Mouse (Mus musculus): ENCODE data around the gene Ror1. TPM values are rescaled to one million over a fixed set of nuclear protein-coding genes. Genes with fewer than 3 reads are reported as not detected.

The Ror1 gene
- polyA plus RNA-seq, 1 experiment, result 0.36 TPM

GRCm38 (mm10) chr4:100097364-100097979, 1.9 kb downstream of the Ror1 start:
- Histone ChIP-seq H3K27ac (replicated peaks; ENCODE audit: low read depth, low read length) (no peak overlapping the region), H3K4me3 (ENCODE audit: insufficient read depth, low read depth, low read length) (0 out of 2 replicates have a peak overlapping the region, but pooled peaks have one; percentile 14), H3K4me1 (ENCODE audit: control insufficient read depth, insufficient read depth, insufficient read length, low read length) (no peaks in the 10 kb centered on the region)

- Histone ChIP-seq H3K4me3 (ENCODE audit: insufficient read depth, low read depth, low read length) (no peak overlapping the region), H3K4me1 (ENCODE audit: control insufficient read depth, insufficient read depth, insufficient read length, low read length) (no peaks in the 10 kb centered on the region), H3K27ac (replicated peaks; ENCODE audit: low read depth, low read length) (no peak overlapping the region)
These were observed 5.7 kb downstream of the Ror1 start for GRCm38 (mm10) chr4:100101066-100101820.

- Histone ChIP-seq H3K27ac (replicated peaks; ENCODE audit: low read depth, low read length) (no peak overlapping the region), H3K4me3 (ENCODE audit: insufficient read depth, low read depth, low read length) (no peak overlapping the region), H3K4me1 (ENCODE audit: control insufficient read depth, insufficient read depth, insufficient read length, low read length) (no peaks in the 10 kb centered on the region)
These were observed 6.3 kb downstream of the Ror1 start for GRCm38 (mm10) chr4:100101844-100102243.

GRCm38 (mm10) chr4:100104241-100104640, 8.7 kb downstream of the Ror1 start:
- no peaks in the 10 kb centered on the region for H3K4me1 ChIP-seq (ENCODE audit: control insufficient read depth, insufficient read depth, insufficient read length, low read length)
- H3K27ac ChIP-seq (replicated peaks; ENCODE audit: low read depth, low read length), result no peak overlapping the region
- no peak overlapping the region for H3K4me3 ChIP-seq (ENCODE audit: insufficient read depth, low read depth, low read length)

- Histone ChIP-seq H3K27ac (replicated peaks; ENCODE audit: low read depth, low read length) (no peak overlapping the region), H3K4me3 (ENCODE audit: insufficient read depth, low read depth, low read length) (no peak overlapping the region), H3K4me1 (ENCODE audit: control insufficient read depth, insufficient read depth, insufficient read length, low read length) (no peaks in the 10 kb centered on the region)
These were observed 12.0 kb downstream of the Ror1 start for GRCm38 (mm10) chr4:100107593-100107992.

- Histone ChIP-seq H3K27ac (replicated peaks; ENCODE audit: low read depth, low read length) (no peak overlapping the region), H3K4me1 (ENCODE audit: control insufficient read depth, insufficient read depth, insufficient read length, low read length) (no peaks in the 10 kb centered on the region), H3K4me3 (ENCODE audit: insufficient read depth, low read depth, low read length) (no peak overlapping the region)
These were observed 13.0 kb downstream of the Ror1 start for GRCm38 (mm10) chr4:100108551-100108950.

- Histone ChIP-seq H3K27ac (replicated peaks; ENCODE audit: low read depth, low read length) (no peak overlapping the region), H3K4me1 (ENCODE audit: control insufficient read depth, insufficient read depth, insufficient read length, low read length) (no peaks in the 10 kb centered on the region), H3K4me3 (ENCODE audit: insufficient read depth, low read depth, low read length) (no peak overlapping the region)
These were observed 18.6 kb downstream of the Ror1 start for GRCm38 (mm10) chr4:100114148-100114547.

GRCm38 (mm10) chr4:100116366-100116765, 20.8 kb downstream of the Ror1 start:
- H3K27ac ChIP-seq (replicated peaks; ENCODE audit: low read depth, low read length), result no peak overlapping the region
- H3K4me3 ChIP-seq (ENCODE audit: insufficient read depth, low read depth, low read length), result no peak overlapping the region
- H3K4me1 ChIP-seq (ENCODE audit: control insufficient read depth, insufficient read depth, insufficient read length, low read length), result no peaks in the 10 kb centered on the region

- H3K4me3 ChIP-seq (ENCODE audit: insufficient read depth, low read depth, low read length), result no peak overlapping the region
- H3K27ac ChIP-seq (replicated peaks; ENCODE audit: low read depth, low read length), result no peak overlapping the region
- H3K4me1 ChIP-seq (ENCODE audit: control insufficient read depth, insufficient read depth, insufficient read length, low read length), result no peaks in the 10 kb centered on the region
These were observed 23.1 kb downstream of the Ror1 start for GRCm38 (mm10) chr4:100118676-100119075.

- Histone ChIP-seq H3K4me1 (ENCODE audit: control insufficient read depth, insufficient read depth, insufficient read length, low read length) (no peaks in the 10 kb centered on the region), H3K27ac (replicated peaks; ENCODE audit: low read depth, low read length) (no peak overlapping the region), H3K4me3 (ENCODE audit: insufficient read depth, low read depth, low read length) (no peak overlapping the region)
These were observed 23.8 kb downstream of the Ror1 start for GRCm38 (mm10) chr4:100119431-100119830.

- Histone ChIP-seq H3K4me1 (ENCODE audit: control insufficient read depth, insufficient read depth, insufficient read length, low read length) (no peaks in the 10 kb centered on the region), H3K27ac (replicated peaks; ENCODE audit: low read depth, low read length) (no peak overlapping the region)
These were observed 25.0 kb downstream of the Ror1 start for GRCm38 (mm10) chr4:100120547-100120946.

GRCm38 (mm10) chr4:100122436-100122835, 26.8 kb downstream of the Ror1 start:
- Histone ChIP-seq H3K4me1 (ENCODE audit: control insufficient read depth, insufficient read depth, insufficient read length, low read length) (no peaks in the 10 kb centered on the region), H3K4me3 (ENCODE audit: insufficient read depth, low read depth, low read length) (no peak overlapping the region), H3K27ac (replicated peaks; ENCODE audit: low read depth, low read length) (no peak overlapping the region)

More at GRCm38 (mm10) chr4:100120547-100120946, 25.0 kb downstream of the Ror1 start:
- H3K4me3 ChIP-seq (ENCODE audit: insufficient read depth, low read depth, low read length), result no peak overlapping the region

GRCm38 (mm10) chr4:100123519-100123918, 27.9 kb downstream of the Ror1 start:
- Histone ChIP-seq H3K4me1 (ENCODE audit: control insufficient read depth, insufficient read depth, insufficient read length, low read length) (no peaks in the 10 kb centered on the region), H3K4me3 (ENCODE audit: insufficient read depth, low read depth, low read length) (no peak overlapping the region), H3K27ac (replicated peaks; ENCODE audit: low read depth, low read length) (no peak overlapping the region)

GRCm38 (mm10) chr4:100124056-100124455, 28.5 kb downstream of the Ror1 start:
- Histone ChIP-seq H3K27ac (replicated peaks; ENCODE audit: low read depth, low read length) (no peak overlapping the region), H3K4me3 (ENCODE audit: insufficient read depth, low read depth, low read length) (no peak overlapping the region), H3K4me1 (ENCODE audit: control insufficient read depth, insufficient read depth, insufficient read length, low read length) (no peaks in the 10 kb centered on the region)

- H3K4me3 ChIP-seq (ENCODE audit: insufficient read depth, low read depth, low read length), result no peak overlapping the region
- H3K27ac ChIP-seq (replicated peaks; ENCODE audit: low read depth, low read length), result no peak overlapping the region
- no peaks in the 10 kb centered on the region for H3K4me1 ChIP-seq (ENCODE audit: control insufficient read depth, insufficient read depth, insufficient read length, low read length)
These were observed 29.3 kb downstream of the Ror1 start for GRCm38 (mm10) chr4:100124935-100125334.

All from brown adipose tissue, adult 24 weeks (tissue).